Mouse (Mus musculus): ENCODE data around the gene Nol4l.

DNA sequence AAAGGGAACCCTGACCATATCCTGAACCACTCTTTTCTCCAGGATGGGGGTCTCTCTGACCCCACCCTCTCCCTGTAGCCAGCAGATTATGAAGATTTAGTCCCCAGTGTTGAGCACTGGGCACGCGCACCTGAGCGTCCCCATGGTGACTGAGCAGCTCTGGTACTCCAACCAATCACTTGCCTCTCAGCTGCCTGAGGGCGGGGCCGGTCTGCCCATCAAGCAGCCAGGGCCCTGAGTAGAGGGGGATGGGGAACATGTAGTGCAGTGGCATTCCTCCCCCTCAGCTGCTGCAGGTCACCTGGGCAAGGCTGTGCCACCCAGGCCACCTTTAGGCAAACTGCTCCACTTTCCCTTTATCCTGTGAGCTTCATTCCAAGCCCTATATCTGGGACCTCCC lies 107.7 kb downstream of the Nol4l start:
- TF ChIP-seq GATA1 (IDR thresholded peaks at IDR 0.05; ENCODE audit: low read length) (no peak), TAL1 (IDR thresholded peaks at IDR 0.05; ENCODE audit: low read length) (no peak)
